Comparison of ENCODE assay signal across 8 mouse cellular contexts in the genomic region with DNA sequence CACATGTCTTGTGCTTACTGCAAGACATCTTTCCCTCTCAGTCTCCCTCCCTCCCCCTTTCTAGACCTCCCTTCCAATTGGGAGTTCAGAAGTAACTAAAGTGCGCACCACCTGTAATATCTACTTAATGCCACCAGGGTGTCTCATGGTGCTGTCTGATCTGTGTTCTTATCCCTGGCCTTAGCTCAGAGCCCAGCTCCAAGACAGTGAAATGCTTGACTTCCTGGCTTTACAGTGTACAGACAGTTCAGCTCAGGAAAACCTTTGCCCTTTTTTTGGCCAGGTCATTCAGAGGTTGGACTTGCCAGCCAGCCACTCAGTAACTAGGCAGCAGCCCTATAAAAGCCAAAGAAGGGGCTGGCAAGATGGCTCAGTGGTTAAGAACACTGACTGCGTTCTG. TPM values are rescaled to one million over a fixed set of nuclear protein-coding genes. Genes with fewer than 3 reads are reported as not detected.
DNase-seq lines count a peak whose midpoint lies in the region; ATAC-seq lines count a peak whose summit lies in the region.

No protein-coding gene starts in this region.

- H3K9ac ChIP-seq in embryonic facial prominence, embryonic 14.5 days (ENCODE audit: low read depth, low read length): no peak overlapping the region
- no peak overlapping the region for H3K9ac ChIP-seq in limb, embryonic 12.5 days (replicated peaks)
- no peak overlapping the region for H3K9ac ChIP-seq in midbrain, embryonic 13.5 days (replicated peaks)

- H3K27ac ChIP-seq in embryonic facial prominence, embryonic 14.5 days (replicated peaks; ENCODE audit: low read depth, low read length): no peak overlapping the region
- H3K27ac ChIP-seq in limb, embryonic 12.5 days: no peak overlapping the region
- no peak overlapping the region for H3K27ac ChIP-seq in midbrain, embryonic 13.5 days

- H3K4me3 ChIP-seq in embryonic facial prominence, embryonic 14.5 days (ENCODE audit: low read depth, low read length): no peak overlapping the region
- no peak overlapping the region for H3K4me3 ChIP-seq in limb, embryonic 12.5 days (replicated peaks)
- H3K4me3 ChIP-seq in midbrain, embryonic 13.5 days (replicated peaks): no peak overlapping the region

- H3K27me3 ChIP-seq in embryonic facial prominence, embryonic 14.5 days (replicated peaks; ENCODE audit: control insufficient read depth, insufficient read depth, low read length): no peaks in the 10 kb centered on the region
- no peaks in the 10 kb centered on the region for H3K27me3 ChIP-seq in limb, embryonic 12.5 days
- no peaks in the 10 kb centered on the region for H3K27me3 ChIP-seq in midbrain, embryonic 13.5 days

- DNase-seq in layer of hippocampus, adult 9-11 months: peak; percentile 44
- DNase-seq in layer of hippocampus, adult 9-10 months (ENCODE audit: low spot score): no peak
- peak; percentile 63 for DNase-seq in T-cell, adult 2 months (ENCODE audit: low spot score)
- peak; percentile 88 for DNase-seq in embryonic facial prominence, embryonic 14.5 days (ENCODE audit: low spot score)
- no peak for DNase-seq in spleen, adult 18-20 months

- no peak overlapping the region for H3K4me2 ChIP-seq in embryonic facial prominence, embryonic 14.5 days (ENCODE audit: low read depth, low read length)
- no peak overlapping the region for H3K4me2 ChIP-seq in limb, embryonic 12.5 days
- no peak overlapping the region for H3K4me2 ChIP-seq in midbrain, embryonic 13.5 days (replicated peaks)

- H3K9me3 ChIP-seq in embryonic facial prominence, embryonic 14.5 days (ENCODE audit: control insufficient read depth, low read length): no peaks in the 10 kb centered on the region
- H3K9me3 ChIP-seq in limb, embryonic 12.5 days: no peaks in the 10 kb centered on the region
- no peaks in the 10 kb centered on the region for H3K9me3 ChIP-seq in midbrain, embryonic 13.5 days

- peaks cover under 1% of the 10 kb centered on the region for H3K36me3 ChIP-seq in embryonic facial prominence, embryonic 14.5 days (ENCODE audit: control insufficient read depth, insufficient read depth, low read length)
- H3K36me3 ChIP-seq in limb, embryonic 12.5 days: 0 out of 2 replicates have a peak, but pooled peaks cover 5% of the 10 kb centered on the region
- no peaks in the 10 kb centered on the region for H3K36me3 ChIP-seq in midbrain, embryonic 13.5 days

- 55% methylated on average over 2 of the region's 2 CpGs for WGBS in embryonic facial prominence, embryonic 14.5 days
- WGBS in limb, embryonic 12.5 days: 49% methylated on average over 2 of the region's 2 CpGs
- WGBS in midbrain, embryonic 13.5 days: 46% methylated on average over 2 of the region's 2 CpGs

- no peaks in the 10 kb centered on the region for H3K4me1 ChIP-seq in embryonic facial prominence, embryonic 14.5 days (ENCODE audit: control insufficient read depth, insufficient read depth, low read length)
- no peaks in the 10 kb centered on the region for H3K4me1 ChIP-seq in limb, embryonic 12.5 days (replicated peaks)
- H3K4me1 ChIP-seq in midbrain, embryonic 13.5 days (replicated peaks): no peaks in the 10 kb centered on the region

- peak; percentile 86 for ATAC-seq in embryonic facial prominence, embryonic 14.5 days (ENCODE audit: low read depth)
- peak; percentile 92 to 94 for ATAC-seq in hematopoietic stem cell, adult 5-6 weeks (replicated peaks in 1 of 2; ENCODE audit: insufficient read depth in 1 of 2, low FRiP score in 2 of 2, low TSS enrichment in 1 of 2, low read depth in 1 of 2, poor library complexity in 2 of 2, severe bottlenecking in 2 of 2)
- 0 out of 2 replicates have a peak, but pooled peaks have one; percentile 66 for ATAC-seq in limb, embryonic 12.5 days (ENCODE audit: insufficient number of reproducible peaks, insufficient read depth, low FRiP score, low TSS enrichment, low read depth)
- peak; percentile 86 for ATAC-seq in midbrain, embryonic 13.5 days

RNA-seq across cellular contexts. Expression of a gene that starts 8.9 kb away (rescaled TPM):
- 35.3 and 36.6 TPM in 2 replicates for polyA plus RNA-seq in embryonic facial prominence, embryonic 14.5 days (2014; fragmentation: Nextera tagmentation; extraction: Ambion mirVana)
- total RNA-seq in hematopoietic stem cell, adult 5-6 weeks (2017): 56.8 and 61.4 TPM in 2 replicates
- polyA plus RNA-seq in limb, embryonic 12.5 days (2016; fragmentation: Nextera tagmentation; extraction: Ambion mirVana): 56.0 and 65.8 TPM in 2 replicates
- polyA plus RNA-seq in midbrain, embryonic 13.5 days (2015; fragmentation: Nextera tagmentation; extraction: Ambion mirVana): 67.2 and 70.1 TPM in 2 replicates

RNA-seq across cellular contexts. Expression of a gene that starts 12.0 kb away (rescaled TPM):
- polyA plus RNA-seq in embryonic facial prominence, embryonic 14.5 days (2014; fragmentation: Nextera tagmentation; extraction: Ambion mirVana): 291 and 327 TPM in 2 replicates
- total RNA-seq in hematopoietic stem cell, adult 5-6 weeks (2017): 411 and 444 TPM in 2 replicates
- polyA plus RNA-seq in limb, embryonic 12.5 days (2016; fragmentation: Nextera tagmentation; extraction: Ambion mirVana): 505 and 534 TPM in 2 replicates
- 313 and 341 TPM in 2 replicates for polyA plus RNA-seq in midbrain, embryonic 13.5 days (2015; fragmentation: Nextera tagmentation; extraction: Ambion mirVana)

RNA-seq across cellular contexts. Expression of a gene that starts 38.7 kb away (rescaled TPM):
- polyA plus RNA-seq in embryonic facial prominence, embryonic 14.5 days (2014; fragmentation: Nextera tagmentation; extraction: Ambion mirVana): 17.4 and 17.7 TPM in 2 replicates
- total RNA-seq in hematopoietic stem cell, adult 5-6 weeks (2017): 7.4 and 9.5 TPM in 2 replicates
- polyA plus RNA-seq in limb, embryonic 12.5 days (2016; fragmentation: Nextera tagmentation; extraction: Ambion mirVana): 32.1 and 37.3 TPM in 2 replicates
- 40.6 and 46.1 TPM in 2 replicates for polyA plus RNA-seq in midbrain, embryonic 13.5 days (2015; fragmentation: Nextera tagmentation; extraction: Ambion mirVana)

Comparison
In these comparisons a context has a peak if more than half of its experiments do, and no peak if none do; other contexts are left out.
1. DNase-seq: peak in layer of hippocampus, adult 9-11 months (single experiment), T-cell, adult 2 months (single experiment) and embryonic facial prominence, embryonic 14.5 days (single experiment); none in layer of hippocampus, adult 9-10 months (single experiment) and spleen, adult 18-20 months (0 of 2).
2. Peak in every context shown above with its lines, with median percentiles within 50 percentile points of each other: ATAC-seq.